Mouse (Mus musculus) intestine, embryonic 15.5 days (tissue): ENCODE data around the gene Sphk2. TPM values are rescaled to one million over a fixed set of nuclear protein-coding genes. Genes with fewer than 3 reads are reported as not detected.

Experiments used
- ATAC-seq: fragments of 200-750 bp; cut with Nextera tagmentation; 2 replicates; pipeline ENCODE4 v1.8.0; 2017; ENCODE audit warnings: moderate TSS enrichment, moderate library complexity
- H3K27ac ChIP-seq: fragments of 300-500 bp; sonication (generic); 2 replicates; pipeline ENCODE4 v1.5.1; 2015; ENCODE audit warnings: mild to moderate bottlenecking, inconsistent platforms
- H3K27me3 ChIP-seq: fragments of 300-500 bp; sonication (generic); replicated peaks from 2 replicates; pipeline ENCODE4 v1.6.1; 2015; ENCODE audit warnings: inconsistent platforms
- H3K36me3 ChIP-seq: fragments of 300-500 bp; sonication (generic); 2 replicates; pipeline ENCODE4 v1.6.1; 2015; ENCODE audit warnings: inconsistent platforms
- H3K4me1 ChIP-seq: fragments of 300-500 bp; sonication (generic); replicated peaks from 2 replicates; pipeline ENCODE4 v1.6.1; 2015; ENCODE audit warnings: inconsistent platforms
- H3K4me2 ChIP-seq: fragments of 300-500 bp; sonication (generic); replicated peaks from 2 replicates; pipeline ENCODE4 v1.6.1; 2015; ENCODE audit warnings: mild to moderate bottlenecking, inconsistent platforms
- H3K4me3 ChIP-seq: fragments of 300-500 bp; sonication (generic); replicated peaks from 2 replicates; pipeline ENCODE4 v1.5.1; 2015; ENCODE audit warnings: inconsistent platforms
- H3K9ac ChIP-seq: fragments of 300-500 bp; sonication (generic); 2 replicates; pipeline ENCODE4 v1.6.1; 2015; ENCODE audit warnings: inconsistent platforms
- H3K9me3 ChIP-seq: fragments of 300-500 bp; sonication (generic); 2 replicates; pipeline ENCODE4 v1.6.1; 2016; ENCODE audit warnings: inconsistent platforms
- WGBS: fragments of 180-500 bp; shearing (Covaris S2); methylation state at CpG from one replicate; pipeline ENCODE4 v1.1.7; 2015; 5-methylcytosine and 5-hydroxymethylcytosine counted together
- polyA plus RNA-seq: library from polyadenylated mRNA; unstranded; fragments of >200 nt; fragmentation: Nextera tagmentation; extraction: Ambion mirVana; gene quantifications from 2 replicates; pipeline ENCODE4 v1.2.1, GENCODE M21; 2015

Sphk2 gene
- polyA plus RNA-seq, 1 experiment from 2014 or later = 38.1 TPM

DNA sequence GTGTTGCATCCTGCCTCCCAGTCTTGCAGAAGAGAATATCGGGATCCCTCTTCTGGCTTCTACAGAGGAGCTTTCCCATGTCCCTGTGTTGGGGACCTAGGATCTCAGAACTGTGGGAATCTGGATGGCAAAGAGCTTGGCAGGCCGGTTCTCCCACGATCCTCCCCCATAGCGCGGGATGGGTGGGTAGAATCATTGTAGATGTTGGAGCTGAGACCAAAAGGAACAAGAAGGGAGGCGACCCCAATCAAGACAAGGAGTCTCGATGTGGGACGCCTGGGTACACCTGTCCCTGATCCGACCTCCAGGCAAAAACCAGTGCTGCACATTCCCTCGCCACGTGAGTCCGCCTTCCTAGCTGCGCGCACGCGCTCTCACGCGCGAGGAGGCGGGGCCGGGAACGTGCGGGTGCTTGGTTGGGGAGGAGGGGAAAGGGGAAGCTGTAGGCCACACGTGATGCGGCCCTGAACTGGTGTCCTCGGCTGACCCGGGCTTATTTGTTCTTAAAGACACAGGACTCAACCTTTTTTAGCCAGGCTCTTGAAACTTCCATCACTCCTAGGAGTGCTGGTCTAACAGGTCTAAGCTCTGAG is 10.3 kb downstream of the Sphk2 start:
- H3K4me3 ChIP-seq = peak overlapping the region; percentile 67
- ATAC-seq = peak; percentile 12
- H3K27ac ChIP-seq = peak overlapping the region; percentile 83
- under 1% methylated on average over 27 of the region's 27 CpGs for WGBS
- H3K9me3 ChIP-seq = no peaks in the 10 kb centered on the region
- peaks cover 17% of the 10 kb centered on the region for H3K36me3 ChIP-seq
- peak overlapping the region; percentile 31 for H3K9ac ChIP-seq
- H3K4me2 ChIP-seq = peak overlapping the region; percentile 99
- H3K27me3 ChIP-seq = no peaks in the 10 kb centered on the region
- peaks cover 63% of the 10 kb centered on the region for H3K4me1 ChIP-seq

DNA sequence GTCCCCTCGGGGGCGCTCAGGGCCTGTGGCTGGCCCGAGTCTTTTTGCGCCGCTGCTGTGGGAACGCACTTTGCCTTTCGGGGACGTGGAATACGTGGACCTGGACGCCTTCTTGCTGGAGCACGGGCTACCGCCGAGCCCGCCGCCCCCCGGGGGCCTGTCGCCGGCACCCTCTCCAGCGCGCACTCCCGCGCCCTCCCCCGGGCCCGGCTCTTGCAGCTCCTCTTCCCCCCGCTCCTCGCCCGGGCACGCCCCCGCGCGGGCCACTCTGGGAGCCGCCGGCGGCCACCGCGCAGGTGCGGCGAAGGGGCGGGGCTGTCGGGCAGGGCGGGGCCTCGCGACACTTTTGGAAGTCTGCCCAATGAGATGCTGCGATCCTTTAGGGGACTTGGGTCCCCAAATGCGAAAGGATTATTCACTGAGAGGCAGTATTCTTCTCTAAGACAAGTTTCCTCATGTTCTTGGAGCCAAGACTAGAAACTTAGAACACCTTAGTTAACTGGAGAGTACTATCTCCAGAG is 11.0 kb downstream of the Sphk2 start:
- Histone ChIP-seq H3K36me3 (peaks cover 13% of the 10 kb centered on the region), H3K4me3 (peak overlapping the region; percentile 67), H3K9me3 (no peaks in the 10 kb centered on the region), H3K9ac (peak overlapping the region; percentile 78), H3K27ac (peak overlapping the region; percentile 83), H3K4me2 (peak overlapping the region; percentile 99), H3K4me1 (peaks cover 59% of the 10 kb centered on the region), H3K27me3 (no peaks in the 10 kb centered on the region)
- WGBS = under 1% methylated on average over 45 of the region's 45 CpGs
- ATAC-seq = peak; percentile 12

DNA sequence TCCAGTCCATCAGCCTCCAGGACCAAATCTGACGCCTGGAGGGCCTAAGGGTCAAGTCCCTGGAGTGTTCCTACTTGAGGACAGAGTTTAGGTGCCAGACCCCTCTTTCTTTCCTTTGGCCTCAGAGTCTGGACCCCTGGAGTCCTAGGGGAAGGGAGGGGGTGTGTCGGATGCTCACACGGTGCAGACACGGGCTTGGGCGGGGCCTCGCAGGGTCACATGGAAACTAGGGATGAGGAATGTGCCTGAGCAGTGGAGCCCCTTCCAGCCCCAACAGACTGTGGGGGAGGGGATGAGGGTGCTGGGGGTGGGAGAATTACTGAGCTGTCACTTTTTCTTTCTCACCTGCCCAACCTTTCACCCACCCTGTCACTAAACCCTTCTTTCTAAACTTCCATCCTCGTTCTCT is 11.9 kb downstream of the Sphk2 start:
- Histone ChIP-seq H3K4me3 (peak overlapping the region; percentile 67), H3K9me3 (no peaks in the 10 kb centered on the region), H3K27ac (0 out of 2 replicates have a peak overlapping the region, but pooled peaks have one; percentile 83), H3K36me3 (0 out of 2 replicates have a peak, but pooled peaks cover 4% of the 10 kb centered on the region), H3K4me2 (peak overlapping the region; percentile 99), H3K27me3 (no peaks in the 10 kb centered on the region), H3K9ac (peak overlapping the region; percentile 78), H3K4me1 (peaks cover 57% of the 10 kb centered on the region)
- ATAC-seq = 0 out of 2 replicates have a peak, but pooled peaks have one; percentile 11
- WGBS = 0% methylated on average over 7 of the region's 7 CpGs

DNA sequence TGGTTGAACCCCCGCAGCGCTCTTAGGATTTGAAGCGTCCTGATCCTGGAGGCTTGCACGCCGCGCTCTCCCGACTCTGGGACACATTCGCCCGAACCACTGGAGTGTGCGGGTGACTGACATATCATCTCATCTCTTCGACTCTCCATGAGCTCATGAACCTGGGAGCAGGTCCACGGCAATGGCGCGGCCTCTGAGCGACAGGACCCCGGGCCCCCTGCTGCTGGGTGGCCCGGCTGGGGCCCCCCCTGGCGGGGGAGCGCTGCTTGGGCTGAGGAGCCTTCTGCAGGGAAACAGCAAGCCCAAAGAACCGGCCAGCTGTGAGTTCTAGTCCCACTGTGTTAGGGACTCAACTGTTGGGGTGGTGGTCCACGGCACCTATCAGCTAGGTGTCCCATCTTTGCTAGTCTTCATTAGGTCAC is 12.3 kb downstream of the Sphk2 start:
- Histone ChIP-seq H3K27ac (peak overlapping the region; percentile 83), H3K4me2 (peak overlapping the region; percentile 99), H3K9me3 (no peaks in the 10 kb centered on the region), H3K4me3 (peak overlapping the region; percentile 67), H3K4me1 (peaks cover 55% of the 10 kb centered on the region), H3K36me3 (no peaks in the 10 kb centered on the region), H3K27me3 (peaks cover 3% of the 10 kb centered on the region), H3K9ac (peak overlapping the region; percentile 78)
- under 1% methylated on average over 21 of the region's 21 CpGs for WGBS
- no peak for ATAC-seq

DNA sequence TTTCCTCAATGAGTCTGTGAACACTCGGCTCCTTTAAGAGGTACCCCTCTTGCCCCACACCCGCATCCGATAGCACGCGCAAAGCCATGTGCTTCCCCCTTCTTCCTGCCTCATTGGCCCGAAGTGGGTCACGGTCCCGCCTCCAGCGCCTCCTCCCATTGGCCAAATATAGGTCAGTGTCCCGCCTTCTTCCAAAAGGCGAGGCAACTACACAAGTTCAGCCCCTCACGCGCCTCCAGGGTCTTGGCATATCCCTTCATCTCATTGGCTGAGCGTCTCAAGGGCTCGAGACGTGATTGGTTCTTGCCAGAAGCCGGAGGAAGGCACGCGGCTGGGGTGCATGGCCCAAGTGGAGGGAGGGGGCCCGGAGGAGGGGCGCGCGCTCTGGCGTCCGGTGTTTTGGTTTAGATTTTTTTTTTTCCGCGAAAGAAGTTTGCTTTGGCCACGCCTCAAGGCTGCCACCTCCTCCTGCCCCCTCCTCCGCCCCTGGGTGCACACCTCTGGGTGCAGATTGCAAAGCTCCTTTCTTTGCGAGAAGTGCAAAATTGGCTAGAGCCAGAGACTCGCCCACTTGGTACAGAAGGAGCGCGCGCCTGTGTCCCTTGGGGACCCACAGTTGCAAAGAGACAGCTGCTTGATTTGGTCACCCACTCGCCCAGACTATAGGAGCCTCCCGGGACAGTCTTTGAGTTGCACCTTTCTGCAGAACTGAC is 12.9 kb downstream of the Sphk2 start, which contains the start of gene Dbp:
Gene Dbp (plus strand): TSS at position 359 of the 713 bp plus-strand sequence.
- Histone ChIP-seq H3K4me2 (peak within 1 kb of the TSS; percentile 99), H3K4me3 (peak within 1 kb of the TSS; percentile 67), H3K4me1 (peaks cover 57% of the 10 kb centered on the region), H3K9me3 (no peaks in the 10 kb centered on the region), H3K27ac (peak within 1 kb of the TSS; percentile 83), H3K9ac (peak within 1 kb of the TSS; percentile 78), H3K36me3 (no peaks in the 10 kb centered on the region), H3K27me3 (peaks cover 8% of the 10 kb centered on the region)
- ATAC-seq = peak; percentile 84
- WGBS = under 1% methylated on average over 36 of the region's 36 CpGs

DNA sequence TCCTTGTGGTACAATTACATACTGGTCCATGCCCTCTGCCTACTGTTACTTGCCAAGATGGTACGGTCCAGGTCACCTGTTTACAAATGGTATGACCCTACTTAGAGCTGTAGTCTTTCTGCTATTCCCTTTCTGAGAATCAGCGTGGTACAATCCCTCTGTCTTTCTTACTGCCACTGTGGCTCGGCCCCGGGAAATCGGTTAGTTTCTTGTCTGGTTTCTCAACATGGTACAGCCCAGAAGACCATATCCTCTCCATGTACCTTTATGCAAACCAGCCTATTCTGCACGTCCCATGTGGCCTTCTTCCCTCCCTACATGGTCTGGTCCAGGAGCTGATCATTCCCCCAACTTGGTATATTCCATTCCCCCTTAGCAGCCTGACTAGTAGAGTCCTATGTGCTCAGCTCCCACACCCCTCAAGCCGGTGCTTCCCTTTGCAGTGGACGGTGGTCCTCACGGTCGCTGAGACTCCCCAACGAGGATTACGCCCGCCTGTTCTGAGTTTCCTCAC is 13.7 kb downstream of the Sphk2 start:
- Histone ChIP-seq H3K36me3 (no peaks in the 10 kb centered on the region), H3K4me3 (peak overlapping the region; percentile 67), H3K27me3 (peaks cover 16% of the 10 kb centered on the region), H3K4me2 (peak overlapping the region; percentile 99), H3K9me3 (no peaks in the 10 kb centered on the region), H3K4me1 (peaks cover 55% of the 10 kb centered on the region), H3K9ac (peak overlapping the region; percentile 27; the same call in 1 of the 2 replicates), H3K27ac (peak overlapping the region; percentile 80)
- peak; percentile 57 for ATAC-seq
- WGBS = under 1% methylated on average over 13 of the region's 13 CpGs

DNA sequence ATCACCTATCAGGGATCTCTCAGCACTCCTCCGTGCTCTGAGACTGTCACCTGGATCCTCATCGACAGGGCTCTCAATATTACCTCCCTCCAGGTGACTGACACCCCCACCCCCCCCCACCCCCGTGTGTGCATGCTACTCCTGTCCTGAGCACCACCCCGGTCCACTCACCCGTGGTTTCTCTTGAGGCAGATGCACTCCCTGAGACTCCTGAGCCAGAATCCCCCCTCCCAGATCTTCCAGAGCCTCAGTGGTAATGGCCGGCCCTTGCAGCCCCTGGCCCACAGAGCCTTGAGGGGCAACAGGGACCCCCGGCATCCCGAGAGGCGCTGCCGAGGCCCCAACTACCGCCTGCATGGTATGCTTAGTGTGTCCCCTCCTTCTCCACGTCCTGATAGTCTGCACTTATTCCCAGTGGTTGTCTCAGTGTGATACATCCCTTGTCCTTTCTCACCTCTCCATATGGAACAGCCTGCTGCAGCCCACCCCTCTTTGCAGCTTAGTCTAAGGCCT is 14.2 kb downstream of the Sphk2 start:
- H3K9me3 ChIP-seq = no peaks in the 10 kb centered on the region
- H3K9ac ChIP-seq = peak overlapping the region; percentile 27; the same call in 1 of the 2 replicates
- peak overlapping the region; percentile 80 for H3K27ac ChIP-seq
- H3K27me3 ChIP-seq = peaks cover 21% of the 10 kb centered on the region
- H3K4me1 ChIP-seq = peaks cover 52% of the 10 kb centered on the region
- no peak for ATAC-seq
- H3K36me3 ChIP-seq = no peaks in the 10 kb centered on the region
- 44% methylated on average over 12 of the region's 12 CpGs for WGBS
- H3K4me3 ChIP-seq = peak overlapping the region; percentile 14; the same call in 1 of the 2 replicates
- peak overlapping the region; percentile 99 for H3K4me2 ChIP-seq

DNA sequence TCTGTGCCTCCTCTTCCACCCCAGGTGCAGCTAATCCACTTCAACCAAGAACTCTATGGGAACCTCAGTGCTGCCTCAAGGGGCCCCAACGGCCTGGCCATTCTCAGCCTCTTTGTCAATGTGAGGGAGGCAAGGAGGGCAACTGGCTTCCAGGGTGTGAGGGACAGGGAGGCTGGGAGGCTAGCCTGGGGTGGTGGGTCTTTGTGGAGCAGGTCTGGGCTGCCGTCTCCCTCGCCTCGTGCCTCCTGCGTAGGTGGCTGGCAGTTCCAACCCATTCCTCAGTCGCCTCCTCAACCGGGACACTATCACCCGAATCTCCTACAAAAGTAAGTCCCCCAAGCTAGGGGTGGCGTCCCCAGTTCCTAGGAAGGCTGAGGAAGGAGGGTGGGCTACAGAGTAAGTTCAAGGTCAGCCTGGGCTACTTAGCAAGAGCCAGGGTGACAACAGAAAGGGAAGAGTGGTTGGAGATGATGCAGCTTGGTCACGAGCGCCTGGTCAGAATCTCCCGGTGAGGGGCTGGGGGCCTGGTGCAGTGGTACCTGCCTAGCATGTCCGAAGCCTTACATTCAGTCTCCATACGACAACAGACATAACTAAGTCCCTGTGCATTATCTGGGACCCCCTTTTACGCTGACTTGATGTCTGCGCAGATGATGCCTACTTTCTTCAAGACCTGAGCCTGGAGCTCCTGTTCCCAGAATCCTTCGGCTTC is 14.8 kb downstream of the Sphk2 start:
- H3K4me3 ChIP-seq = no peak overlapping the region
- ATAC-seq = no peak
- peaks cover 24% of the 10 kb centered on the region for H3K27me3 ChIP-seq
- no peaks in the 10 kb centered on the region for H3K9me3 ChIP-seq
- no peak overlapping the region for H3K9ac ChIP-seq
- no peak overlapping the region for H3K27ac ChIP-seq
- WGBS = 91% methylated on average over 17 of the region's 17 CpGs
- H3K36me3 ChIP-seq = no peaks in the 10 kb centered on the region
- peak overlapping the region; percentile 99; the same call in 1 of the 2 replicates for H3K4me2 ChIP-seq
- H3K4me1 ChIP-seq = peaks cover 46% of the 10 kb centered on the region

DNA sequence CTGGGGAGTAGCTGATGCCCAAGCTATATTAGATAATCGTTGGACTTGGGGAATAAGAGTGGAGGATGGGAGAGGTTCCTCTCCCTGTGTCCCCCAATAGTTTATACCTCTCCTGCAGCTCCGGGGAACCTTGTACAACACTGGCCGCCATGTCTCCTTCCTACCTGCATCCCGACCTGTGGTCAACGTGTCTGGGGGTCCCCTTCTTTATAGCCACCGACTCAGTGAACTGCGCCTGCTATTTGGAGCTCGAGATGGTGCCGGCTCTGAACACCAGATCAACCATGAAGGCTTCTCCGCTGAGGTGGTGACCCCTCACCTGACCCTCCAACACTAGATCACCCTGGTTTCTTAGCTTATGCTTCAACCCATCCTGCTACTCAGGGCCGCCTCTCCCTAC is 15.5 kb downstream of the Sphk2 start:
- Histone ChIP-seq H3K27me3 (peaks cover 24% of the 10 kb centered on the region), H3K4me2 (no peak overlapping the region), H3K4me1 (peaks cover 40% of the 10 kb centered on the region), H3K4me3 (no peak overlapping the region), H3K27ac (no peak overlapping the region), H3K9me3 (no peaks in the 10 kb centered on the region), H3K9ac (no peak overlapping the region), H3K36me3 (no peaks in the 10 kb centered on the region)
- ATAC-seq = no peak
- 93% methylated on average over 11 of the region's 11 CpGs for WGBS

DNA sequence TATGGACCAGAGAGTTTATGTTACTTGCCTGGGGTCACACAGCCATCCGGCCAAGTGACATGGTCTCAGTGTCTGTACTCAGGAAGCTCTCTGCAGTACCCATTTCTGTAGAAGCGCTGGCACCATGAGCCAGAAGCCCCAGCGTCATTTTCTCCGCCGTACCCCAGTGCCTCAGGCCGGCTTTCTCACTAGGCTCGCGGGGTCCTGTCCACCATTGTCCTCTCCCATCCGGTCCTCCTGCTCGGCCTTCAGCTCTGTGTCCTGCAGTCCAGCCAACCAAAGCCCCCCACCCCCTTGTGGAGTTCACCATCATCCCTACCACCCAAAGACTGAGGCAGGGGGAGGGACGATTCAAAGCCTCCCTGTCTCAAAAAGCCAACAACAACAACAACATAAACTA is 16.2 kb downstream of the Sphk2 start:
- 92% methylated on average over 11 of the region's 11 CpGs for WGBS
- Histone ChIP-seq H3K27me3 (peaks cover 24% of the 10 kb centered on the region), H3K9me3 (no peaks in the 10 kb centered on the region), H3K27ac (no peak overlapping the region), H3K9ac (no peak overlapping the region), H3K4me2 (no peak overlapping the region), H3K4me1 (peaks cover 35% of the 10 kb centered on the region), H3K4me3 (no peak overlapping the region), H3K36me3 (no peaks in the 10 kb centered on the region)
- ATAC-seq = no peak

DNA sequence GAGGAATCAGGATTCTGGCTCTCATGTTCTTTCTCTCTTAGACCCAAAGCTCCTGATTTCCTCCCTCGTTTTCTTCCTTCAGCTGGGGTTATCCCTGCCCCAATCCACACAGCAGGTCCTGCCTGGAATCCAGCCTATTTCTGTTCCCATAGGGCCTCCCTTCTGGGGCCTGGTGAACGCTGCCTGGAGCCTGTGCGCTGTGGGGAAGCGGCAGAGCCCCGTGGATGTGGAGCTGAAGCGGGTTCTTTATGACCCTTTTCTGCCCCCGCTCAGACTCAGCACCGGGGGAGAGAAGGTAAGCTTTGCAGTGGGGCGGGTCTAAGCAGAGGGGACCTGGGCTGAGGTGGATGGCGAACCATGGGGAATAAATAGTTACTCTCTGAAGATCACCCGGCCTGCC is 16.7 kb downstream of the Sphk2 start:
- Histone ChIP-seq H3K36me3 (no peaks in the 10 kb centered on the region), H3K9me3 (no peaks in the 10 kb centered on the region), H3K9ac (no peak overlapping the region), H3K4me2 (peak overlapping the region; percentile 88), H3K27ac (peak overlapping the region; percentile 22; the same call in 1 of the 2 replicates), H3K4me3 (no peak overlapping the region; the same call in 1 of the 2 replicates), H3K27me3 (peaks cover 24% of the 10 kb centered on the region), H3K4me1 (peaks cover 31% of the 10 kb centered on the region)
- no peak for ATAC-seq
- WGBS = 30% methylated on average over 11 of the region's 11 CpGs
